Mouse (Mus musculus): ENCODE results near the gene Dnttip2.

DNA sequence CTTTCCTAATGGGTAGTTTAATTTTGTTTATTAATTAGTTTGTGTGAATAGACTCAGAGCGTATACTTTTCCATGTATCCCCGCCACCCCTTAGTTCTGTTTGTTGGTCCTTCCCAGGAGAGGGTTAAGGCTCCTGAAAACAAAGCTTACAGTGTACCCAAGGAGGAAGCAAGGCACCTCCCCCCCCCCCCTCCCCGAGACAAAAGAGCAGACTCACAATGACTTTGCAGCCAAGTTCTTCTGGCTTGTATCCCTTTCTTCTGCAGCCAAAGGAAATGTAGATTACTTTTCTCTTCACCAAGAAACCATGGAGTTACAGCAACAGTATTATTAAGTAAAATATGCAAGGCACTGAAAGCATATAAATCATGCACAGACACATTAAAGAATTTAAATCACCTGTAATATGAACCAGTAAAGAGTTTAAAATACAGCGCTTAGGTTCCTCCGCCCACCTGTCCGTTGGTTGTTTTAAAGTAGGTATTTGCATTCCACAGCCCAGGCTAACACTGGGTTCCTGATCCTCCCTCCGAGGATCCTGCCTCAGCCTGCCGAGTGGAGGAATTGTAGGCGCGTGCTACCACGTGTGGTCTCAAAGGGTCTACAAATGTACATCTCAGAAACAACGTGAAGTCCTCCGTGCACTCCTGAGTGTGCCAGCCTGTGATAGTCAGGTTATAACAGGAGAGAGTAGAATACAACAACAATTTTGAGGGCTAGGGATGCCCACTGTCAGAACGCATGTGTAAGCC lies 30.6 kb upstream of the Dnttip2 start:
- TF ChIP-seq CTCF (IDR thresholded peaks at IDR 0.05; ENCODE audit: extremely low read depth, insufficient read depth, insufficient read length, insufficient replicate concordance): no peak
- no peak for TF ChIP-seq POLR2A (IDR thresholded peaks at IDR 0.05; ENCODE audit: low read depth, low read length)
